Mouse (Mus musculus) erythroblast, embryonic 14.5 days (primary cell): ENCODE results near the gene Irgm2. TPM values are rescaled to one million over a fixed set of nuclear protein-coding genes. Genes with fewer than 3 reads are reported as not detected.

Experiments
- H3K27me3 ChIP-seq: 2 replicates; pipeline ENCODE4 v1.6.1; 2012; ENCODE audit warnings: inconsistent platforms; ENCODE audit not compliant: control insufficient read depth
- H3K36me3 ChIP-seq: 2 replicates; pipeline ENCODE4 v1.6.1; 2012; ENCODE audit warnings: mild to moderate bottlenecking, inconsistent platforms; ENCODE audit not compliant: control insufficient read depth
- H3K4me1 ChIP-seq: 2 replicates; pipeline ENCODE4 v1.6.1; 2012; ENCODE audit warnings: inconsistent platforms; ENCODE audit not compliant: control insufficient read depth
- H3K4me3 ChIP-seq: replicated peaks from 2 replicates; pipeline ENCODE3; 2012; ENCODE audit warnings: moderate library complexity, mild to moderate bottlenecking, inconsistent platforms
- H3K9me3 ChIP-seq: 2 replicates; pipeline ENCODE4 v1.6.1; 2012; ENCODE audit warnings: low read length, inconsistent platforms, mixed read lengths; ENCODE audit not compliant: control insufficient read depth
- GATA1 ChIP-seq: IDR thresholded peaks from 2 replicates; pipeline ENCODE4 v1.6.1; 2012; ENCODE audit warnings: low read length, inconsistent platforms, mixed read lengths
- TAL1 ChIP-seq: IDR thresholded peaks from 3 replicates; pipeline ENCODE4 v1.6.1; 2012; ENCODE audit warnings: low read length, inconsistent platforms, mixed read lengths
- polyA plus RNA-seq: library from polyadenylated mRNA; stranded (reverse); fragments of >175 nt; gene quantifications from 2 replicates; pipeline ENCODE4 v1.2.3, GENCODE M21; 2012

Gene Irgm2
- polyA plus RNA-seq, 1 experiment: 0.98 TPM

DNA sequence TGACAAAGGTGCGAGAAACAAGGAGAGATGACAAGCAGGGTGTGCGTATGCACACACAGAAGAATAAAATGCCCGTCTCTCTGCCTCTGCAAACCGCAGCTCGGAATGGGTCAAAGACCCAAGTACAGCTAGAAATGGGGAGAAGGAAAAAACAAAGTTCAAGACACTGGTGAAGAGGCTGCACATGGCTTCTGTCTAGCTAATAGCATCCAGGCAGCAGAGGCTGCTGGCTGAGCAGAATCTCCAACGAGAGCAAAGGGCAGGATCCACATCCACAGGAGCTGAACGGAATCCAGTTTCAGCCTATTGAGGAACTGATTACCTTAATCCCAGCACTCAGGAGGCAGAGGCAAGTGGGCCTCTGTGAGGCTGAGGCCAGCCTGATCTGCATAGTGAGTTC lies 18.7 kb upstream of the Irgm2 start:
- Histone ChIP-seq H3K4me1 (peaks cover 5% of the 10 kb centered on the region), H3K4me3 (no peak overlapping the region), H3K27me3 (no peaks in the 10 kb centered on the region), H3K36me3 (peaks cover 53% of the 10 kb centered on the region), H3K9me3 (no peaks in the 10 kb centered on the region)
- TF ChIP-seq GATA1: no peak
- TF ChIP-seq TAL1: no peak

DNA sequence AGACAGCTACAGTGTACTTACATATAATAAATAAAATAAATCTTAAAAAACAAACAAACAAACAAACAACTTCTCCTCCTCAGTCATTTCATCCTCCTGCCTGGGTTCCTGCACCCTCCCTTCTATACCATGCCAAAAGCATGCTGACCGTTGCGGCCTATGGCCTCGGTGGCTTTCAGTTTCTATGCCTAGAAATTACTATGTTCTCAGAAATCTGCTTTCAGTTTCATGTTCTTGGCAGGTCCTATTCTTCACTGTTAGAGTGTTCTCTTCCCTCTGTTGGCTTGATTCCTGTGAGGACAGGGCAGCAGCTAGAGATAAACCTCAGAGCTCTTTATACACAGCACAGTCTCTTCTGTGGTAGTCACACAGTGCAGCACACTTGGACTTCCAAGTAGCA lies 15.8 kb upstream of the Irgm2 start:
- Histone ChIP-seq H3K4me3 (no peak overlapping the region), H3K27me3 (peaks cover 4% of the 10 kb centered on the region), H3K36me3 (peaks cover 25% of the 10 kb centered on the region), H3K4me1 (peaks cover 5% of the 10 kb centered on the region), H3K9me3 (no peaks in the 10 kb centered on the region)
- no peak for TF ChIP-seq GATA1

DNA sequence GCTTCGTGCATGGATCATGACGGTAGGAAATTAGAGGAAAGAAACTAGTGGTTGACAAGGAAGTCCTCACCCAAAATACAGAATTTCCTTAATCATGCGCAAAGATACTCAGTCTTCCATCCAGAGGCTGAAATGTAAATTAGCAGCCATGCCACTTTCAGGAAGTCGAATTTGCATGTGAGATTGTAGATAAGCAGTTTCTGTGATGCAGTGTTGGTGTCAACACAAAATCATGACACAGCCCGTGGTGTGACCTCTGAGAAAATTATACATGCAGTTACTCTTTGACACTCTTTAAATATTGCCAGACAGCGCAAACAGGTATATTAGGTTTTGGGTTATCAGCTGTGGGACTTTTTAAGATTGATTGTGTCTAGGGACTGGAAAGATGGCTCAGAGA lies 9.7 kb upstream of the Irgm2 start:
- TF ChIP-seq GATA1 (no peak), TAL1 (no peak)
- H3K4me1 ChIP-seq: peaks cover 8% of the 10 kb centered on the region

DNA sequence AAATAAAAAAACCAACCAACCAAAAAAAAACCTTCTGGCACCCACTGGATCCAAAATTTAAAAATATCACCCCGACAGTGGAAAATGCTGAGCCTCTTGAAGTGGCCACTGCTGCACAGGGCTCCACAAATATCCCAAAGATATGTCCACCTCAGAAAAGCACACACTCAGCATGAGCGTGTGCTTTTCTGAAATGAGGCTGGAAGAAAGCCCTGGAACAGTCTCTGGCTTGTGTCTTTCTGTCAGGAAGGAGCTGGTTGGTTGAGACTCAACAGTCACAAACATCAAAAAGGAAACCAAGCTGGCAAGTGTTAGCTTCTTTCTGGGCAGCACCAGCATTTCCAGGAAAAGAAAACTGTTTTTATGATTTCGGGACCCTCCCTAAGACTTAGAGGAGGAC lies 6.1 kb upstream of the Irgm2 start:
- H3K36me3 ChIP-seq: no peaks in the 10 kb centered on the region
- no peak overlapping the region for H3K4me3 ChIP-seq
- peaks cover 6% of the 10 kb centered on the region for H3K9me3 ChIP-seq
- peaks cover 7% of the 10 kb centered on the region for H3K27me3 ChIP-seq
- TF ChIP-seq GATA1 (no peak), TAL1 (no peak)
- peaks cover 38% of the 10 kb centered on the region for H3K4me1 ChIP-seq

More for the DNA sequence above, 9.7 kb upstream of the Irgm2 start:
- Histone ChIP-seq H3K4me3 (no peak overlapping the region), H3K27me3 (peaks cover 4% of the 10 kb centered on the region), H3K9me3 (peaks cover 6% of the 10 kb centered on the region), H3K36me3 (no peaks in the 10 kb centered on the region)

DNA sequence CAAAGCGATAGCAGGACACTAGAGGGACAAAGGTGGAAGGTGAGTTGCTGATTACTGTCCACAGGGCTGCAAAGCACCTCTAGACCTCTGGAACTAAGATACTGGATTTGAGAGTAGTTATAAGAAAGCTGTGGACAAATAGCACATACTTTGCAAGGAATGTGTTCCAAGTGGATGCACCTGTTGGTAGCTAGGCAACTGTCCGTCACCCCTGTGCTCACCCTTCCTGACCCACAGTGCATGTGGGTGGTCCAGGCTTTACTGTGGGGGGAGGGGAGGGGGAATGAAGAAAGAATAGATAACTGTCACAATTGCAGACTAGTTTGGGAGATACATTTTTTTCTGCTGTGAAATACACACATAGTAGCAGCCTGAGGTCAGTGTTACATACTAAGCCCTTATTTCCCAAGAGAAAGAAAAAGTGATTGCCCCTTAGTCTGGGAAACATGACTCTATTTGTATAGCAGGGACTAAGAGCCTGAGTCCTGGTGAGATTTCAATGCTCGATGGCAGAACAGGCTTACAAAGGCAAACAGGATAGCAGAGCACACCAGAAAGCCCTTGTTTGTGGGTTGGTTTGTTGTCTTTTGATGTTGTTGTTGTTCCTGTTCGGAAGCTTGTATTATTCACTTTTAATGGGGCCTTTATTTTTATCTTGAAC lies 5.4 kb upstream of the Irgm2 start:
- Histone ChIP-seq H3K36me3 (no peaks in the 10 kb centered on the region), H3K4me3 (no peak overlapping the region), H3K27me3 (peaks cover 4% of the 10 kb centered on the region; the same call in 1 of the 2 replicates), H3K4me1 (peaks cover 43% of the 10 kb centered on the region), H3K9me3 (peaks cover 6% of the 10 kb centered on the region)
- no peak for TF ChIP-seq TAL1
- no peak for TF ChIP-seq GATA1

DNA sequence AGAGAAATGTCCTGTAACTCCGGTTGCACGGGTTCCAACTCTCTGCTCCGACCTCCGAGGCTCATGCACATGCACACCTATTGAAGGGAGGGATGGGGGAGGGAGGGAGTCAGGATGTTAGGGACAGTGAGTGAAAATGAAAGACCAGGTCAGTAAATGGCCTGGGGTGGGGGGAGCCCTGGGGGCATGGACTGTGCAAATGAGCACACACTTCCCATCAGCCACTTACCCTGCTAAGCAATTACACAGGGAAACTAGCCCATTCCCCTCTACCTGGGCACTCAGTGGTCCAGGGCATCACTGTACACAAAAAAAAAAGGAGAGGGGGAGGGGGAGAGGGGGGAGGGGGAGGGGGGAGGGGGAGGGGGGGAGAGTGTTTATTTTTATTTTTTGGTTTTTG lies 755 bp upstream of the Irgm2 start:
- H3K4me1 ChIP-seq: peaks cover 80% of the 10 kb centered on the region

DNA sequence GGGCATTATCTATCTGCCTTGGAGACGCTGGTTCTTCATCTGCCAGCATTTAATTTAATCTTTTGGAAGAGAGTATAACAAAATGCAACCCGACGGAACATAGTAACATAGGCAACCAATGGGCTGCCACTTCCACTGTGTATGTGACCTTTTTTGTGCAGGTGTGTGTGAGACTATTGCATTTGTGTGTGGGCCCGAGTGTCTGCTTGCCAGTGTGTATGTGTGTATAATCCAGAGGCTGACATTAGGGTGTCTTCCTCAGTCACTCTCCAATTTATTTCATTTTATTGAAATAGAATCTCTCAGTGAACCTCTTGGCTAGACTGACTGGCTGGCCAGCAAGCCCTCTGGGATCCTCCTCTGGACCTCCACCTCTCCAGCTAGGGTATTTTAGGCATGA lies 808 bp downstream of the Irgm2 start:
- Histone ChIP-seq H3K9me3 (no peaks in the 10 kb centered on the region), H3K4me1 (peaks cover 85% of the 10 kb centered on the region), H3K27me3 (peaks cover 4% of the 10 kb centered on the region; the same call in 1 of the 2 replicates), H3K36me3 (peaks cover 46% of the 10 kb centered on the region), H3K4me3 (peak overlapping the region; percentile 83)
- TF ChIP-seq GATA1: no peak
- no peak for TF ChIP-seq TAL1

More for the DNA sequence above, 755 bp upstream of the Irgm2 start:
- Histone ChIP-seq H3K36me3 (peaks cover 30% of the 10 kb centered on the region), H3K27me3 (peaks cover 4% of the 10 kb centered on the region; the same call in 1 of the 2 replicates), H3K9me3 (no peaks in the 10 kb centered on the region), H3K4me3 (peak overlapping the region; percentile 68)
- TF ChIP-seq TAL1 (no peak), GATA1 (no peak)

DNA sequence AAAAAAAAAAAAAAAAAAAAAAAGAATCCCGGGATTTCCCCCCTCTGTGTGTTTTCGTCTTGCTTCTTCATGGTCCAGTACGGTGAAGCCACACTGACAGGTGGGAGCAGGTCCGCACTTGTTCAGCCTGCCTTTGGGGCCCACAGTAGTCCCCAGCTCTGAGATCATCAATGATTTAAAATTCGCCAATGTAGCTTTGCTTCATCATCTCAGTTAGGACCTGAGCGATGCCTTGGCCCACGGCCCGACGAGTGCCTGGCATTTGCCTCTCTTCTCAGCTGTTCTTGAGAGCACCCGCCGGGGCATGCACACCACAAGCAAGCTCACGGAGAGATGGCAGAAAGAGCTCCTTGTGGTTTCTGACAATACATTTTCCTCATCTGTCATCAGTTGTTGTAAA lies 1.6 kb downstream of the Irgm2 start:
- H3K4me3 ChIP-seq: peak overlapping the region; percentile 83
- no peaks in the 10 kb centered on the region for H3K9me3 ChIP-seq
- H3K4me1 ChIP-seq: peaks cover 82% of the 10 kb centered on the region
- no peak for TF ChIP-seq GATA1
- no peak for TF ChIP-seq TAL1
- peaks cover 4% of the 10 kb centered on the region; the same call in 1 of the 2 replicates for H3K27me3 ChIP-seq
- H3K36me3 ChIP-seq: peaks cover 54% of the 10 kb centered on the region

DNA sequence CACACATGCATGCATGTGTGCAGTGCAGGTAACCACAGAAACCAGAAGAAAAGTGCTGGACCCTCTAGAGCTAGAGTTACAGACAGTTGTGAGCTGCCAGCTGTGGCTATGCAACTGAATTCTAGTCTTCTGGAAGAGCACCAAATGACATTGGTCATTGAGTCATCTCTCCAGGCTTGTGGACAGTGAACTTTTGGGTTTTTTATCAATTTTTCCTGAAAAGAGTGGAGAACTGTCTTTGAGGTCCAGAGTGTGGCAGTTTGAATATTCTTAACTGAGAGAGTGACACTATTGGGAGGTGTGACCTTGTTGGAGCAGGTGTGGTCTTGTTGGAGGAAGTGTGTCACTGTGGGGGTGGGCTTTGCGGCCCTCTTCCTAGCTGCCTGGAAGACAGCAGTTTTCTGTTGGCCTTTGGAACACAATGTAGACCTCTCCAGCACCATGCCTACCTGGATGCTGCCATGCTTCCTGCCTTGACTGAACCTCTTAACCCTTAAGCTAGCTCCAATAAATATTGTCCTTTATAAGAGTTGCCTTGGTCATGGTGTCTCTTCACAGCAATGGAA lies 11.0 kb downstream of the Irgm2 start:
- TF ChIP-seq TAL1 (no peak), GATA1 (no peak)
- Histone ChIP-seq H3K4me1 (peaks cover 81% of the 10 kb centered on the region), H3K36me3 (peaks cover 69% of the 10 kb centered on the region), H3K27me3 (no peaks in the 10 kb centered on the region), H3K9me3 (0 out of 2 replicates have a peak, but pooled peaks cover 2% of the 10 kb centered on the region), H3K4me3 (no peak overlapping the region)
